Mouse (Mus musculus) liver, embryonic 16.5 days (tissue): ENCODE data around the gene Egfl8. TPM values are rescaled to one million over a fixed set of nuclear protein-coding genes. Genes with fewer than 3 reads are reported as not detected.

Experiments
- ATAC-seq: fragments of 200-750 bp; cut with Nextera tagmentation; 2 replicates; pipeline ENCODE4 v1.8.0; 2017; ENCODE audit warnings: low read depth, mild to moderate bottlenecking, moderate number of reproducible peaks, moderate library complexity
- H3K27ac ChIP-seq: fragments of 300-500 bp; sonication (generic); 2 replicates; pipeline ENCODE4 v1.5.1; 2014; ENCODE audit warnings: mild to moderate bottlenecking, low read length
- H3K27me3 ChIP-seq: fragments of 300-500 bp; sonication (generic); 2 replicates; pipeline ENCODE4 v1.6.1; 2014; ENCODE audit warnings: low read depth, low read length, mixed read lengths; ENCODE audit not compliant: control insufficient read depth, insufficient read depth
- H3K36me3 ChIP-seq: fragments of 300-500 bp; sonication (generic); 2 replicates; pipeline ENCODE4 v1.6.1; 2014; ENCODE audit warnings: mild to moderate bottlenecking; ENCODE audit not compliant: control insufficient read depth, insufficient read depth
- H3K4me1 ChIP-seq: fragments of 300-500 bp; sonication (generic); 2 replicates; pipeline ENCODE4 v1.6.1; 2014; ENCODE audit warnings: low read depth, low read length, mixed read lengths; ENCODE audit not compliant: control insufficient read depth
- H3K4me2 ChIP-seq: fragments of 300-500 bp; sonication (generic); 2 replicates; pipeline ENCODE4 v1.6.1; 2014; ENCODE audit warnings: low read depth, low read length, mixed read lengths
- H3K4me3 ChIP-seq: fragments of 300-500 bp; sonication (generic); 2 replicates; pipeline ENCODE4 v1.5.1; 2014; ENCODE audit warnings: low read depth, mild to moderate bottlenecking, low read length
- H3K9ac ChIP-seq: fragments of 300-500 bp; sonication (generic); 2 replicates; pipeline ENCODE4 v1.6.1; 2014; ENCODE audit warnings: low read depth, low read length
- H3K9me3 ChIP-seq: fragments of 300-500 bp; sonication (generic); replicated peaks from 2 replicates; pipeline ENCODE4 v1.6.1; 2016; ENCODE audit warnings: low read length; ENCODE audit not compliant: control insufficient read depth
- WGBS: fragments of 180-500 bp; shearing (Covaris S2); extraction: QIAGEN DNeasy Blood & Tissue Kit; methylation state at CpG from one replicate; pipeline ENCODE4 v1.1.7; 2014; ENCODE audit not compliant: insufficient replicate concordance; 5-methylcytosine and 5-hydroxymethylcytosine counted together
- polyA plus RNA-seq: library from polyadenylated mRNA; unstranded; fragments of >200 nt; fragmentation: Nextera tagmentation; extraction: Ambion mirVana; gene quantifications from 2 replicates; pipeline ENCODE4 v1.2.1, GENCODE M21; 2015

The Egfl8 gene
- polyA plus RNA-seq, 1 experiment from 2014 or later = 0.33 TPM

- Histone ChIP-seq H3K4me1 (peaks cover 6% of the 10 kb centered on the region), H3K9ac (no peak overlapping the region), H3K36me3 (peaks cover 6% of the 10 kb centered on the region), H3K9me3 (no peaks in the 10 kb centered on the region), H3K27me3 (no peaks in the 10 kb centered on the region), H3K4me3 (no peak overlapping the region), H3K27ac (no peak overlapping the region), H3K4me2 (no peak overlapping the region)
- WGBS = 78% methylated on average over 10 of the region's 10 CpGs
- ATAC-seq = no peak
Measured at GRCm38 (mm10) chr17:34652546-34652945, 36.8 kb upstream of the Egfl8 start.

- H3K36me3 ChIP-seq = peaks cover 6% of the 10 kb centered on the region
- no peak overlapping the region for H3K4me3 ChIP-seq
- no peak for ATAC-seq
- no peaks in the 10 kb centered on the region for H3K9me3 ChIP-seq
- H3K27ac ChIP-seq = no peak overlapping the region
- 55% methylated on average over 19 of the region's 19 CpGs for WGBS
- no peak overlapping the region for H3K4me2 ChIP-seq
- peaks cover 8% of the 10 kb centered on the region for H3K4me1 ChIP-seq
- no peaks in the 10 kb centered on the region for H3K27me3 ChIP-seq
- no peak overlapping the region for H3K9ac ChIP-seq
Measured at GRCm38 (mm10) chr17:34651507-34652221, 35.9 kb upstream of the Egfl8 start.

- Histone ChIP-seq H3K27me3 (no peaks in the 10 kb centered on the region), H3K9ac (no peak overlapping the region), H3K4me3 (no peak overlapping the region), H3K4me1 (peaks cover 17% of the 10 kb centered on the region), H3K27ac (no peak overlapping the region), H3K36me3 (peaks cover 6% of the 10 kb centered on the region), H3K4me2 (no peak overlapping the region), H3K9me3 (no peaks in the 10 kb centered on the region)
- 85% methylated on average over 14 of the region's 14 CpGs for WGBS
- no peak for ATAC-seq
Measured at GRCm38 (mm10) chr17:34650781-34651180, 35.0 kb upstream of the Egfl8 start.

- Histone ChIP-seq H3K9me3 (no peaks in the 10 kb centered on the region), H3K27me3 (no peaks in the 10 kb centered on the region), H3K4me2 (no peak overlapping the region), H3K27ac (no peak overlapping the region), H3K36me3 (peaks cover 6% of the 10 kb centered on the region), H3K4me1 (peaks cover 26% of the 10 kb centered on the region), H3K4me3 (no peak overlapping the region), H3K9ac (no peak overlapping the region)
- no peak for ATAC-seq
- WGBS = 75% methylated on average over 18 of the region's 18 CpGs
Measured at GRCm38 (mm10) chr17:34649106-34649864, 33.5 kb upstream of the Egfl8 start.

- ATAC-seq = no peak
- WGBS = 79% methylated on average over 16 of the region's 16 CpGs
- no peak overlapping the region for H3K27ac ChIP-seq
- no peak overlapping the region for H3K9ac ChIP-seq
- peaks cover 6% of the 10 kb centered on the region for H3K36me3 ChIP-seq
- H3K27me3 ChIP-seq = no peaks in the 10 kb centered on the region
- H3K4me2 ChIP-seq = 0 out of 2 replicates have a peak overlapping the region, but pooled peaks have one; percentile 87
- no peaks in the 10 kb centered on the region for H3K9me3 ChIP-seq
- H3K4me3 ChIP-seq = no peak overlapping the region
- H3K4me1 ChIP-seq = peaks cover 31% of the 10 kb centered on the region
Measured at GRCm38 (mm10) chr17:34648141-34648890, 32.5 kb upstream of the Egfl8 start.

GRCm38 (mm10) chr17:34646906-34647787, 31.4 kb upstream of the Egfl8 start, which contains the start of gene Atf6b:
TSS of gene Atf6b (plus strand) at chr17:34647146.
- peak within 1 kb of the TSS; percentile 87 for H3K4me2 ChIP-seq
- peak within 1 kb of the TSS; percentile 84 for H3K9ac ChIP-seq
- peak within 1 kb of the TSS; percentile 68 for H3K27ac ChIP-seq
- peaks cover 31% of the 10 kb centered on the region for H3K4me1 ChIP-seq
- peak within 1 kb of the TSS; percentile 95 for H3K4me3 ChIP-seq
- H3K9me3 ChIP-seq = no peaks in the 10 kb centered on the region
- H3K27me3 ChIP-seq = no peaks in the 10 kb centered on the region
- H3K36me3 ChIP-seq = peaks cover 6% of the 10 kb centered on the region
- ATAC-seq = peak; percentile 97
- WGBS = under 1% methylated on average over 65 of the region's 66 CpGs

GRCm38 (mm10) chr17:34645831-34646511, 30.2 kb upstream of the Egfl8 start:
- Histone ChIP-seq H3K4me3 (peak overlapping the region; percentile 95), H3K9me3 (no peaks in the 10 kb centered on the region), H3K27me3 (no peaks in the 10 kb centered on the region), H3K36me3 (peaks cover 4% of the 10 kb centered on the region), H3K9ac (no peak overlapping the region), H3K27ac (no peak overlapping the region), H3K4me1 (peaks cover 31% of the 10 kb centered on the region), H3K4me2 (peak overlapping the region; percentile 45; the same call in 1 of the 2 replicates)
- 61% methylated on average over 30 of the region's 30 CpGs for WGBS
- no peak for ATAC-seq
